ENCODE assay signal across 20 mouse cellular contexts in the genomic region with DNA sequence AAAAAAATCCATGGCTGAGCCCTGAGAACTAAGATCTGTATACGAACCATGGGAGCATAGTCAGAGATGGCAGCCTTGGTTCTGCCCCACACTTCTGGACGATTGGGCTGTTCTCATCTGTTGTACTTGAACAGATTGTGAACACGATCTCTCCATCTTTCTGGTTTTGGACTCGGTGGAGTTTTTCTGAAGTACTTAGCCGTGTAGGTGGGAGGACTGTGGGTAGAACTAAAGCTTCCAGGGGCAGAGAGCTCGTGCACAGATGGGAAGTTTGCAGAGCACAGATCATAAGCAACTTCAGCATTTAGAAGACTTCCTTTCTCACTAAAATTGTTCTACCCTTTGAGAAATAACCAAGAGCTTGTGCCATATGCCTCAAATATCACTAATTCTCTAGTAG. TPM values are rescaled to one million over a fixed set of nuclear protein-coding genes. Genes with fewer than 3 reads are reported as not detected.
DNase-seq lines count a peak whose midpoint lies in the region; TF ChIP-seq lines count a peak whose summit lies in the region.
"Had no signal": no experiment of that assay in that cellular context is flagged by ENCODE, and none has a peak within 500 bp of the region (broad histone marks: within the 10 kb centered on the region; RNA-seq: fewer than 3 reads in every experiment).

No protein-coding gene starts in this region.

- intact Hi-C loops in left cerebral cortex, postnatal 4 days (cut with DNase I), result no loop called here
- intact Hi-C loops in gastrocnemius, adult 2 months (cut with DNase I), result no loop called here

- peak; percentile 52 to 73 for DNase-seq in frontal cortex, adult 2 months (ENCODE audit: extremely low spot score in 1 of 2, low spot score in 1 of 2)
- DNase-seq in frontal cortex, postnatal 25 days (ENCODE audit: low spot score in 2 of 2), result no peak
- peak; percentile 21 for DNase-seq in left cerebral cortex, adult 11 months (ENCODE audit: low spot score)
- no peak for DNase-seq in left cerebral cortex, postnatal 4 days
- DNase-seq in layer of hippocampus, postnatal 36 days, result peak; percentile 23 to 34
- peak; percentile 23 to 56 for DNase-seq in right cerebral cortex, postnatal 36 days (ENCODE audit: low spot score in 2 of 2)
- no peak for DNase-seq in adrenal gland, adult (ENCODE audit: inconsistent age in 2 of 2, low spot score in 1 of 2)
- no peak for DNase-seq in gastrocnemius, adult 2 months
- DNase-seq: adrenal gland, postnatal 25 days; cerebellum, adult 9-10 months; kidney, adult 8-10 months; kidney, postnatal 14 days; liver, embryonic 13.5 days; lung, embryonic 14.5 days; lung, postnatal 4 days; midbrain, embryonic 14.5 days had no signal

- no peak overlapping the region for H3K4me3 ChIP-seq in gastrocnemius, adult 2 months
- H3K4me3 ChIP-seq: forebrain, embryonic 13.5 days; hindbrain, embryonic 15.5 days; left cerebral cortex, adult 2 months; liver, embryonic 13.5 days had no signal

- TF ChIP-seq CTCF in gastrocnemius, adult 2 months (IDR thresholded peaks at IDR 0.05), result no peak

- no peak overlapping the region for H3K27ac ChIP-seq in gastrocnemius, adult 2 months
- H3K27ac ChIP-seq: forebrain, embryonic 13.5 days; hindbrain, embryonic 15.5 days; left cerebral cortex, adult 2 months; liver, embryonic 13.5 days; stomach, postnatal 0 days had no signal

RNA-seq across cellular contexts. Expression of a gene that starts 44.6 kb away (rescaled TPM):
- polyA plus RNA-seq in frontal cortex, adult 2 months (2012; rRNA removed), result 111 and 116 TPM in 2 replicates
- 10 to 100 TPM; 80.6 to 82.2 TPM for total RNA-seq in left cerebral cortex, postnatal 4 days (2021)
- total RNA-seq in layer of hippocampus, postnatal 36 days (2021), result 100 to 1,000 TPM in 1 of 2 experiments, 10 to 100 TPM in 1; 90.7 to 104 TPM
- total RNA-seq in gastrocnemius, adult 2 months (2021), result 100 to 1,000 TPM; 397 to 478 TPM

Comparison
In these comparisons a context has a peak if more than half of its experiments do, and no peak if none do; other contexts are left out.
1. DNase-seq: peak in frontal cortex, adult 2 months (2 of 2), left cerebral cortex, adult 11 months (single experiment), layer of hippocampus, postnatal 36 days (2 of 2) and right cerebral cortex, postnatal 36 days (2 of 2); none in frontal cortex, postnatal 25 days (0 of 2), left cerebral cortex, postnatal 4 days (single experiment), adrenal gland, adult (0 of 2) and gastrocnemius, adult 2 months (single experiment).